Mouse (Mus musculus): ENCODE results near the gene Acvr2b.

Acvr2b gene

DNA sequence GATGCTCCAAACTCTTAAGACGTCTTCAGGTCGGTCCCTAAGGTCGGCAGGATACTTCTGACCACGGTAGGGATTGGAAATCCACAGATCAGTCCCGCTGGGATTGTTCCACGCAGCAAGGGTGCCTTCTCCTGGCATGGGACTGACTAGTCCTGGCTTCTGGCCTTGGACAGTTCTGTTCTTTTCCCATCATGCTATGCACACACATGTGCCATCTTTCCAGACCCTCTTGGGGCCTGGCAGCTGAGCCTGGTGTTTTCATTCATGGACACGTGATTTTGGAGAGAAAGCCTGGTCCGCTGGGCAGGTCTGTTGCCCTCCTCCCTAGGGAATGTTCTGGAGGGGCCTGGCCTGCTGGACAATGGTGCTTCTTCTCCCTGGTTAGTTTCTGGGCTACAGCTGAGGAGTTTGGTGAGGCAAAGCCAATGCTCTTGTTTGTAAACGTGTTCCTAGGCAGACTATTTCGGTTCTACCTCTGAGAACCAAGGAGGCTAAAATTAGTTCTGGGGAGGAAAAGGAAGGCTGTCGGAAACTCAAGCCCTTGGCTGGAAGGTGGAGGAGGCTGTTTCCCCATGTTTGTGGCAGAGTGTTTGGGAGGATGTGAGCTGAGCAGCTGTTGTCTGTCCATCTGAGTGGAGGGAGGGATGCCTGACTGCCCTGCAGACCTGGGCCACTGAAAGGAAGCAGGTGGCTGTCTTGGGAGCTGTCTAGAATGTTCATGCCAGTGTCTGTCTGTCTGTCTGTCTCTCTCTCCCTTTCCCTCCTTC lies 7.2 kb downstream of the Acvr2b start:
- no peak for DNase-seq

- DNase-seq = no peak
Observed at GRCm38 (mm10) chr9:119409864-119410263, 7.9 kb downstream of the Acvr2b start.

DNA sequence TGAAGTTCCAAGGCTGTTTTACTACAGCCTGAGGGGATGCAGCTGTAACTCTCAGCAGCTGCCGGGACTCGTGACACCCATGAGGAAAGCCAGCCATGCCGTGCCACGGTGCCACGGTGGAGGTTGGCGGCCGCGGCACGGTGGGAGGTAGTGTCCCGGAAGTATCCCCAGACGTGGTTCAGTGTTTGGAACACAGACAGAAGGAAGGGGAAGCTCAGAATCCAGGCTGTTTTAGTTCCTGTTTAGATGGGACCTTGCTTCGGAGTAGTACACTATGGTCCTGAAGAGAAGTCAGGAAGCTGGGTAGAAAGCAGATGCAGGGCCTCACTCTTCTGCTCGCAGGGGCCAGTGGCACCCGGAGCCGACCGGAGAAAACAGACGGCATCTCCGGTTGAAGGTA lies 16.1 kb downstream of the Acvr2b start:
- no peak for DNase-seq

DNA sequence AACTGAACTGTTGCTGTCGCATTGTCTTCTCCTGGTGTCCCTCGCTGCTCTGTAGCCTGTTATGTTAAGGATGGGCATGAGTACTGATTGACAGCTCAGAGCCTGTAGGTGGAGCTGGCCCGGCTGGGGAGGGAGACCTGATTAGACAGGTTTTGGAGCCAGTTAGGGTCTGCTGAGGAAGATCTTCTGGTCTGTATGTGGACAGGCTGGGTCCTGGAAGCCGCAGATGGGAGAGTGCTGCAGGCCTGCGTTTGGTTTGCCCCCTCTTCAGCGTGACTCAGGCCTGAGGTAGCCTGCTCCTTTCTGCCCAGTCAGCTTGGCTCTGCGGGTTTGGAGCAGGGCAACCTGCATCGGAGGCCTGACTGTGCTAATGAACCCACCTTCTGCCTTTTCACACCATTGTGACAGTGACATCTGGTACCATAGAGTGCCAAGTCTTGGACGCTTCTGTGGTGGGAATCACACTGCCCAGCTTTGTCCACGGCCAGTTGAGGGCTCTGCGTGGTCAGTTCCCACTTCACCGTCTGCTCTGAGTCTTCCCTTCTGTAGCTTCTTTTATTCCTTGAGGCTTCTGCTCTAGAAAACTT lies 18.0 kb downstream of the Acvr2b start:
- DNase-seq = no peak

DNA sequence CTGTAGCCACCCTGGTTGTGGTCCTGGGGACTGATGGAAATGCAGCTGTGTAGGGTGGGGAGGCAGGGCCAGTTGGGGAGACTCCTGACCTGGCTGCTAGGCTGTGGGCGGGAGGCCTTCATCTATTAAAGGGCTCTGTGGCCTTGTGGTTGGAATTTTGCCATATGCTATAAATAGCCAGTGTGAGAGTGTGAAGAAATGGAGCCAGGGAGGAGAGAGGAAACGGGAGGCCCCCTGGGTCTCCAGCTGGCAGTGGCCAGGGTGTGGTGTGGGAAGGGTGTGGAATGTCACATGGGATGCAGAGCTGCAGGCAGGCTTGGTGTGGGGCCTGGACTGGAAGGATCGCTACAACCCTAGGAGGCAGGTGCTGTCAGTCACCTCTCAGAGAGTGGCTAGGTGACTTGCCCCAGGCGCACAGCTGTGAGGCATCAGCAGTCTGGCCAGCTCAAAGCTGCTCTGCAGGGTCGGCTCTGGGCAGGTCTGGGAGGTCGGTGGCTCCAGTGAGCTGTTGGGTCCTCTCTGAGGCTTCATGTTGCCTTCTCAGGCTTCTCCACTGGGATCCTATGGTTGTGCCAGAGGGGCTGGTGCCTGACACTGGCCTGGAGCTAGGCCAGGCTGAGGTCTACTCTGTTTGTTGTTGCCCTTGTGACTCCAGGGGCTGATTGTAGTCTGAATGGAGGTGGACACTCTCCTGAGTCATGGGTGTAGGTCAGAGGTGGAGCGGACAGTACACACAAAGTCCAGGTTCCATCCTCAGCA lies 23.5 kb downstream of the Acvr2b start:
- peak; percentile 27 for DNase-seq

DNA sequence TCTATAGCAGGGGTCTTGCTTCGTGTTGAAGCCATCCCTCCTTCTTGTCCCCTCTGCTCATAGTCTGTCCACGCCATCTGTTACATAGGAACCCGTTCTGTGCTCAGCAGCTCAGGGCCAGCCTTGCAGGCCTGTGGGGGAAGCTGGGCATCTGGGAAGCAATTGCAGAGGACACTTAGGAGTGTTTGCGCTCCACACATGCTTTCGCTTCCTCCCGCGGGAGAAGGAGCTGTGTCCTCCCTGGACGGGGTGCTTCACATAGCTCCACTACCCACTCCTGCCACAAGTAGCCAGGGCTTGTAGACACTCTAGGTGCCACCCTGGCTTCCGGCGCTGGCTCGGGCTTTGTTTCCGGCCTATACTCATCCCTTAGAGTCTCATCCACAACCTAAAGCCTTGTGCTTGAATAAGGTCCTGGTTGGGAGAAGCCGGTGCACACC lies 24.1 kb downstream of the Acvr2b start:
- DNase-seq = no peak

- no peak for DNase-seq
Observed at GRCm38 (mm10) chr9:119426483-119426882, 24.6 kb downstream of the Acvr2b start.

DNA sequence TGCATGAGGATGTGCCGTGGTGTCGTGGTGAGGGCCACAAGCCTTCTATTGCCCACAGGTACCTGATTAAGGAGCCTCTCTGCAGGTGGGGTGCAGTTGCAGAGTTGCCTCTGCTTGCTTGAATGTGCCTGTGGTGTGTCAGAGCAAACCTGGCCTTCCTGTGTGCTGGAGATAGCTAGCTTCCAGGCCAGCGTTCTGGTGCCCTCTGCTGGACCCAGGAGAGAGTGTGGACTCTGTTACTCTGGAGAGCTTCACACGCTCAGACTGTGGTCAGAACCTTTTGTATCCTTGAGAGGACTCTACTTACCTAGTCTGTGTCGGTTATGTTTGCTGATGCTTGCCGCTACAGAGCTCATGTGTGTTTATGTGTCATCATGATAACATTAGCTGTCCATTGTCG lies 28.4 kb downstream of the Acvr2b start:
- peak; percentile 72 for DNase-seq

DNA sequence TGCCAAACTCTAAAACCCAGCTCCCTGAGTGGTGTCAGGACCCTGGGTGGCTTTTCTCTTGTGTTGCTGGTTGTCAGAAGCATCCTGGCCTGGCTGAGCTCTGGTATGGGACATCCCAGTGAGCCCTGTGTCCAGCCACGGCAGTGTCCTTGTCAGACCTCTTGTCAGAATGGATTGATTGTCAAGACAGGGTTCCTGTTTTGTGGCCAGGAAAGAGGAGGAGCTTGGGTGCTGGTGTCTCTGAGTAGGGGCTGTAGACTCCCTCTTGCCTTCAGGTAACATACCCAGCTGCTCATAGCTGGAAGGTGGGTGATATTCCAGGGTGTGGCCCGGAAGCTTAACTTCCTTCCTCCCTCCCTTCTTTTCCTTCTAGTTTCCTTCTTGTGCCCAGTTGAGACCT lies 33.9 kb downstream of the Acvr2b start:
- DNase-seq = no peak

- DNase-seq = no peak
Observed at GRCm38 (mm10) chr9:119438065-119438464, 36.1 kb downstream of the Acvr2b start.

- DNase-seq = no peak
Observed at GRCm38 (mm10) chr9:119438498-119439000, 36.6 kb downstream of the Acvr2b start.

DNA sequence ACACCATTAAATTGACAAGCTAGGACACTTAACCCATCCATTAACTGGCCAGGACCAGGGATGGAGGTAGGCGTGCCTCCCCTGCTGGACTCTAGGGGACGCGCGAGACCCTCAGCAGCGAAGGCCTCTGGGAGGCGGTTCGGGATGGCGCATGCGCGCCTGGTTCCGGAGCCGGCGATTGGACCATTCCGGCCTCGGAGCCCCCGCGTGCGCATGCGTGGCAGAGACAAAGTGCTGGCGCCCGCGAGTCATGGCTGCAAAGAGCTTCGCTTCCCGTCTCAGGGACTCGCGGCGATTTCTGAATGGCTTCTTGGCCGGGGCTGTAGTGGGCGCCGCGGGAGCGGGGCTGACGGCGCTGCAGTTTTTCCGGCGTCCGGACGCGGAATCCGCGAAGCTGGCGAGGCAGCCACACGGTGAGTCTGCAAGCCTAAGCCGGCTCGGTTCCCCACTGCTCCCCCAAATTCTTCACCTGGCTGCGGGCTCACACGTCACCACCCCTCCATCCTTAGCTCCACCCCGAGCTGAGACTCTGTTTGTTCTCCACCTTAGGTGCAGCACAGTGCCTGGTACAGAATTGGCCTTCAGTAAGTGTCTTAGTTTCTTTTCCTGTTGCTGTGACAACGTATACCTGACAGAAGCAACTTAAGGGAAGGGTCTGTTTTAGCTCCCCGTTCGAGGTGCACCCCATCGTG lies 43.0 kb downstream of the Acvr2b start, which contains the start of gene Exog:
Exog (plus strand) TSS at position 206 of the 692 bp plus-strand sequence.
- DNase-seq = peak; percentile 97

DNA sequence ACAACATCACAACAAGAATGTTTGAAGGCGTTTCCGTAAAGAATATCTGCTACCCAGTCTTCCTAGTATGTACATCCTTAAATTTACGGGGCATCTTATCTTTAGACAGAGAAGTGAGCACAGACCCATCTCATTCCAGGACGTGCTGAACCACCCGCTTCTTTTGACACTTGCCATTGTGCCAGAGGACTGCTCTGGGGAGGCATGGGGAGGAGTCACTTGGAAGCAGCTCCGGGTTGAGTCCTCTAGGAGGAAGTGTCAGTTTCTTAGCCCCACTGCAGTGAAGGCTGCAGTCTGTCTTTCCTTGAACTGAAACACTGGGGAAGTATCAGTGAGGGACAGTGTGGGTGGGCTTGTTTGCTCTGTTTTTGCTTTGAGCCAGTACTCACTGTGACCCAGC lies 43.8 kb downstream of the Acvr2b start:
- DNase-seq = no peak

GRCm38 (mm10) chr9:119455967-119456366 lies 54.0 kb downstream of the Acvr2b start:
- no peak for DNase-seq

DNA sequence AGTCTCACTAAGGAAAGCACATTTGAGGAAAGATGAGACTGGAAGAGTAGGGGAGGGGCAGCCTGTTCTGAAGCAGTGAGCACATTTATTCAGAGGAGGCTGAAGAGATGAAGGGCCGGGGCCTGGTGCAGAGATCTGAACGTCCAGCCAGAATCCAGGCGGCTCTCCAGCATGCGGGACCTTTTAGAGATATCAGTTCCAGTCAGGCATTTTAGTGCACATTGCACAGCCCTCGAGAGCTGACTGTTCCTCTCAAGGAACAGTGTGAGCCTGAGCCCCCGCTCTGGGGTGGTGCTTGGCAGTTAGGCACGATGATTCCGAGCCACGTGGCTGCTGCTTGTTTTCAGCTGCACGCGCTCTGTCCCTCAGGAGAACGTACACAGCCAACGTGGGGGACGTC lies 55.2 kb downstream of the Acvr2b start:
- DNase-seq = no peak

DNA sequence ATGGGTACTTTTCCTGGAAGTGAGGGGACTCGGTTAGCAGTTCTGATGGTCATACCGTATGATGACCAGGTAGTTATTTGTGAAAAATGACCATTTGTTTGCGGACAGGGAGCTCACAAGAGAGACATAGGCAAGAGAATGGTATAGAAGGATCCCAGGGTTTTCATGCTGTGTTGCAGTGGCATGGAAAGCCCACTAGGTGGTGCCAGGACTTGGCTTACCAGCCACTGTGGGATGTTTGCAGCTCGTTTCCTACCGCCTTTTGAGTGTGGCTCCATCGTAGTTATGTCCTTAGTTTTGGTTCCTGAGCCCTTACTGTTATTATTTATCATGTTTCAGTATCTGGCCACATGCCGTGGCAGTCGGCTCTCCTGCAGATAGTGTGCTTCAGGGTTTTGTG lies 58.5 kb downstream of the Acvr2b start:
- DNase-seq = peak; percentile 61

DNA sequence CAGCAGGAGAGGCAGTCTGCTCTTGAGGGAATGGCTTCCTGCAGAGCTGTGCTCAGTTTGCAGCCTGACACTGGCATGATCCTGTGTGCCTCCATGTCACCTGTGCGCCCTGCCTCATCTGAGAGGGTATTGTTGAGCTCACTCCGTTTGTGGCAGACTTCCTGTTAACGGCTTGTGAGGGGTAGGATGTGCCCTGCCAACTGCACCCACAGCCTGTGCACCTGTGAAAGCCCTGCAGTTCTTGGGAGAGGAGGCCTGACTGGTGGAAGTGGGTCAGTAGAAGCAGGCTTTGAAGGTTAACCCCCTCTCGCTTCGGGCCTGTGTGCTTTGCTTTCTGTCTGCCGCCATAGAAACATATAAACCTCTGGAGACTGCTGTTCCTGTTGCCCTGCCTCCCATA lies 63.1 kb downstream of the Acvr2b start:
- no peak for DNase-seq

DNA sequence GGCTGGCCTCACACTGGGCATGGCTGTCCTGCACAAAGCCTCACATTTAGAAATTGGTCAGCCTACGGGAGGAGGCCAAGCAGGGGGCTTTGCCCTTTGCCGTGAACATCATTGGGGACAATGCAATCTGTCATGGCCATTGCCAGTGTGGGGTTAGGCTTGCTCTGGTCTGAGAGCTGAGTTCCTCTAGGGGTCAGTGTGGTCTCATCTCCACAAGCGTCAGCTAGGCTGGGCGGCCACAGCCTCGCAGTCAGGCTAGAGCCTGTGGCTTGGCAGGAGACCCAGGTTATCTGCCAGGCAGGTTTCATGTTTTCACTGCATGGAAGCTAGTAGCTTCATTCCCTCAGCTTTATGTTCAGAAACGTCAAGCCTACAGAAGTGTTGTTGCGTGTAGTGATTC lies 63.7 kb downstream of the Acvr2b start:
- DNase-seq = peak; percentile 19

GRCm38 (mm10) chr9:119469691-119470353 lies 67.9 kb downstream of the Acvr2b start:
- DNase-seq = peak; percentile 59

DNA sequence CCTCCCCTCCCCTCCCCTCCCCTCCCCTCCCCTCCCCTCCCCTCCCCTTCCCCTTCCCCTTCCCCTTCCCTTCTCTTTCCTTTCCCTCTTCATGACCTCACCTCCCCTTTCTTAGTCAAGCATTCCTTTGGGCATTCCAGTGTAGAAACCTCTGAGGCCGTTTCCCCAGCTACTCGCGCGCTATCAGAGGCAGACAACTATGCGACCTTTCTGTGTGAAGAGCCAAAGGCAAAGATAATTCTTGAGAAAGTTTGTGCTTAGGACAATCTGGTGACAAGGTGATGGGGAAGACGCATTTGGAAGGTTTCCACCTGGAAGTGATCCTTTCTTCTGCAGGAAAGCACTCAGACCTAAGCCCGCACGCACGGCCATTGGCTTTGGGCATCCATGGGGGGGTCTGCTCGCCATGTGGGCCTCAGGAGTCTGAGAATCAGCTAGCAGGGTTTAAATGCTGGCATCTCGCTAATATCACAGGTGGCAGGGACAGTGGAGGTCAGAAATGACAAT lies 70.5 kb downstream of the Acvr2b start:
- DNase-seq = no peak

- no peak for DNase-seq
Observed at GRCm38 (mm10) chr9:119473011-119473410, 71.1 kb downstream of the Acvr2b start.

GRCm38 (mm10) chr9:119473608-119474164 lies 71.8 kb downstream of the Acvr2b start:
- DNase-seq = no peak
